Mouse (Mus musculus) CD4-positive helper T cell, adult 2 months (primary cell): ENCODE measurements around the gene Fkbp1a.

Source experiments
- DNase-seq: peaks from one replicate; pipeline ENCODE4 v3.0.0-alpha.2; 2012; ENCODE audit warnings: low read depth, missing footprints, low spot score

Gene Fkbp1a

GRCm38 (mm10) chr2:151542323-151543062 lies at the start of gene Fkbp1a:
TSS of gene Fkbp1a (plus strand) at chr2:151542483.
- DNase-seq, result peak; percentile 94

- DNase-seq, result peak; percentile 94
Observed at GRCm38 (mm10) chr2:151494035-151494803, 48.1 kb upstream of the Fkbp1a start, which contains the start of gene Nsfl1c. TSS of gene Nsfl1c (plus strand) at chr2:151494182.

GRCm38 (mm10) chr2:151498358-151498757 lies 43.9 kb upstream of the Fkbp1a start:
- no peak for DNase-seq

- DNase-seq, result no peak
Observed at GRCm38 (mm10) chr2:151500442-151501007, 41.8 kb upstream of the Fkbp1a start.

- DNase-seq, result no peak
Observed at GRCm38 (mm10) chr2:151504226-151504625, 38.1 kb upstream of the Fkbp1a start.

GRCm38 (mm10) chr2:151512199-151512598 lies 30.1 kb upstream of the Fkbp1a start:
- no peak for DNase-seq

- no peak for DNase-seq
Observed at GRCm38 (mm10) chr2:151513525-151514285, 28.6 kb upstream of the Fkbp1a start.

GRCm38 (mm10) chr2:151519000-151519399 lies 23.3 kb upstream of the Fkbp1a start:
- no peak for DNase-seq

- DNase-seq, result peak; percentile 26
Observed at GRCm38 (mm10) chr2:151524324-151525041, 17.8 kb upstream of the Fkbp1a start.

GRCm38 (mm10) chr2:151525520-151525919 lies 16.8 kb upstream of the Fkbp1a start:
- no peak for DNase-seq

GRCm38 (mm10) chr2:151528066-151528465 lies 14.2 kb upstream of the Fkbp1a start:
- DNase-seq, result no peak

- no peak for DNase-seq
Observed at GRCm38 (mm10) chr2:151529169-151529568, 13.1 kb upstream of the Fkbp1a start.

- DNase-seq, result peak; percentile 49
Observed at GRCm38 (mm10) chr2:151530378-151531230, 11.7 kb upstream of the Fkbp1a start.

- DNase-seq, result no peak
Observed at GRCm38 (mm10) chr2:151533632-151534031, 8.7 kb upstream of the Fkbp1a start.

- DNase-seq, result no peak
Observed at GRCm38 (mm10) chr2:151535961-151536617, 6.2 kb upstream of the Fkbp1a start.

- peak; percentile 85 for DNase-seq
Observed at GRCm38 (mm10) chr2:151536618-151536974, 5.7 kb upstream of the Fkbp1a start.

GRCm38 (mm10) chr2:151538646-151539045 lies 3.6 kb upstream of the Fkbp1a start:
- DNase-seq, result no peak

GRCm38 (mm10) chr2:151543063-151543895 lies 996 bp downstream of the Fkbp1a start:
- DNase-seq, result peak; percentile 78

GRCm38 (mm10) chr2:151544673-151545072 lies 2.4 kb downstream of the Fkbp1a start:
- DNase-seq, result peak; percentile 27
